Comparison of ENCODE assay signal across 7 mouse cellular contexts in the genomic region with DNA sequence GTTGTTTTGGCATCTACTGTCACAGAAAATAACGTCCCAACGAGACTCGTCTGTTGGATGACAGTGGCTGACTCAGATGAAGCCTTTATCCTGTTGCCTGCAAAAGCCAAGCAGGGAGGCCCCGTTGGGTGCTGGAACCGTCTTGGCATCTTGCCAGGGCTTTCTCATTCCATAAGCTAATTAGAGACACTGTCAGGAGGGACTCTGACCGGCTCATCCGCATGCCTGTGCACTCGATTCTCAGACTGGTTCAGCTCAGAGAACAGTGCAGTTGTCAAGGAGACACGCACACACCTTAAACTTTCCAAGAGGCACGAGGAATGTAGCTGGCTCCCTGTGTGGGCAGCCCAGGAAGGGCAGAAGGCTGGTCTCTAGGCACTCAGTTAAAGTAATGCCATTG.
DNase-seq lines count a peak whose midpoint lies in the region; ATAC-seq lines count a peak whose summit lies in the region.

No protein-coding gene starts in this region.

- WGBS in midbrain, embryonic 14.5 days, result 26% methylated on average over 10 of the region's 10 CpGs
- WGBS in midbrain, embryonic 11.5 days, result 72% methylated on average over 10 of the region's 10 CpGs
- 14% methylated on average over 10 of the region's 10 CpGs for WGBS in forebrain, embryonic 15.5 days

- H3K27ac ChIP-seq in midbrain, embryonic 14.5 days (replicated peaks; ENCODE audit: low read depth, low read length), result peak overlapping the region; percentile 41; the same call in 1 of the 2 replicates
- no peak overlapping the region for H3K27ac ChIP-seq in midbrain, embryonic 11.5 days (ENCODE audit: low read depth, low read length)
- no peak overlapping the region for H3K27ac ChIP-seq in forebrain, embryonic 15.5 days (replicated peaks)

- no peak overlapping the region for H3K4me3 ChIP-seq in midbrain, embryonic 14.5 days (replicated peaks; ENCODE audit: low read depth, low read length)
- no peak overlapping the region for H3K4me3 ChIP-seq in midbrain, embryonic 11.5 days (ENCODE audit: low read depth, low read length)
- no peak overlapping the region for H3K4me3 ChIP-seq in forebrain, embryonic 15.5 days

- no peak overlapping the region for H3K9ac ChIP-seq in midbrain, embryonic 14.5 days (replicated peaks; ENCODE audit: low read length)
- H3K9ac ChIP-seq in midbrain, embryonic 11.5 days (ENCODE audit: low read length), result no peak overlapping the region
- no peak overlapping the region for H3K9ac ChIP-seq in forebrain, embryonic 15.5 days (replicated peaks)

- H3K4me2 ChIP-seq in midbrain, embryonic 14.5 days (ENCODE audit: low read length), result no peak overlapping the region
- H3K4me2 ChIP-seq in midbrain, embryonic 11.5 days, result no peak overlapping the region
- no peak overlapping the region for H3K4me2 ChIP-seq in forebrain, embryonic 15.5 days (replicated peaks)

- H3K4me1 ChIP-seq in midbrain, embryonic 14.5 days (ENCODE audit: control insufficient read depth, insufficient read depth, low read length), result peaks cover 13% of the 10 kb centered on the region
- peaks cover 4% of the 10 kb centered on the region; the same call in 1 of the 2 replicates for H3K4me1 ChIP-seq in midbrain, embryonic 11.5 days (ENCODE audit: control insufficient read depth, insufficient read depth, low read length)
- H3K4me1 ChIP-seq in forebrain, embryonic 15.5 days, result peaks cover 15% of the 10 kb centered on the region

- no peaks in the 10 kb centered on the region for H3K36me3 ChIP-seq in midbrain, embryonic 14.5 days (ENCODE audit: control insufficient read depth, insufficient read depth, low read length)
- H3K36me3 ChIP-seq in midbrain, embryonic 11.5 days (ENCODE audit: control insufficient read depth, insufficient read depth, low read length), result no peaks in the 10 kb centered on the region
- H3K36me3 ChIP-seq in forebrain, embryonic 15.5 days, result no peaks in the 10 kb centered on the region

- peak; percentile 87 for DNase-seq in midbrain, embryonic 14.5 days
- no peak for DNase-seq in midbrain, embryonic 11.5 days (ENCODE audit: low spot score, missing footprints)
- DNase-seq in kidney, adult 8-10 months, result peak; percentile 73 to 81
- peak; percentile 67 for DNase-seq in lung, postnatal 10 days
- no peak for DNase-seq in layer of hippocampus, adult 11-12 months (ENCODE audit: low spot score)
- no peak for DNase-seq in thymus, postnatal 36 days

- ATAC-seq in midbrain, embryonic 14.5 days (ENCODE audit: low FRiP score, low TSS enrichment), result no peak
- no peak for ATAC-seq in midbrain, embryonic 11.5 days (ENCODE audit: low FRiP score)
- peak; percentile 29; the same call in 1 of the 2 replicates for ATAC-seq in forebrain, embryonic 15.5 days (replicated peaks)

- peaks cover 7% of the 10 kb centered on the region for H3K27me3 ChIP-seq in midbrain, embryonic 14.5 days (ENCODE audit: control insufficient read depth, insufficient read depth, low read length)
- H3K27me3 ChIP-seq in midbrain, embryonic 11.5 days (ENCODE audit: control insufficient read depth, insufficient read depth, low read length), result peaks cover 11% of the 10 kb centered on the region
- H3K27me3 ChIP-seq in forebrain, embryonic 15.5 days, result peaks cover 8% of the 10 kb centered on the region; the same call in 1 of the 2 replicates

- no peaks in the 10 kb centered on the region for H3K9me3 ChIP-seq in midbrain, embryonic 14.5 days (ENCODE audit: control insufficient read depth, low read length)
- no peaks in the 10 kb centered on the region for H3K9me3 ChIP-seq in midbrain, embryonic 11.5 days (ENCODE audit: control insufficient read depth, low read length)
- no peaks in the 10 kb centered on the region for H3K9me3 ChIP-seq in forebrain, embryonic 15.5 days

Comparison
In these comparisons a context has a peak if more than half of its experiments do, and no peak if none do; other contexts are left out.
1. DNase-seq: peak in midbrain, embryonic 14.5 days (single experiment), kidney, adult 8-10 months (2 of 2) and lung, postnatal 10 days (single experiment); none in midbrain, embryonic 11.5 days (single experiment), layer of hippocampus, adult 11-12 months (single experiment) and thymus, postnatal 36 days (0 of 2).